Mouse (Mus musculus): ENCODE data around the gene Cdk2ap2.
"Not testable (repeated sequence)": the region's sequence is repeated elsewhere in the genome, so short reads cannot be mapped to it uniquely, and the experiment has no call there.

The Cdk2ap2 gene

DNA sequence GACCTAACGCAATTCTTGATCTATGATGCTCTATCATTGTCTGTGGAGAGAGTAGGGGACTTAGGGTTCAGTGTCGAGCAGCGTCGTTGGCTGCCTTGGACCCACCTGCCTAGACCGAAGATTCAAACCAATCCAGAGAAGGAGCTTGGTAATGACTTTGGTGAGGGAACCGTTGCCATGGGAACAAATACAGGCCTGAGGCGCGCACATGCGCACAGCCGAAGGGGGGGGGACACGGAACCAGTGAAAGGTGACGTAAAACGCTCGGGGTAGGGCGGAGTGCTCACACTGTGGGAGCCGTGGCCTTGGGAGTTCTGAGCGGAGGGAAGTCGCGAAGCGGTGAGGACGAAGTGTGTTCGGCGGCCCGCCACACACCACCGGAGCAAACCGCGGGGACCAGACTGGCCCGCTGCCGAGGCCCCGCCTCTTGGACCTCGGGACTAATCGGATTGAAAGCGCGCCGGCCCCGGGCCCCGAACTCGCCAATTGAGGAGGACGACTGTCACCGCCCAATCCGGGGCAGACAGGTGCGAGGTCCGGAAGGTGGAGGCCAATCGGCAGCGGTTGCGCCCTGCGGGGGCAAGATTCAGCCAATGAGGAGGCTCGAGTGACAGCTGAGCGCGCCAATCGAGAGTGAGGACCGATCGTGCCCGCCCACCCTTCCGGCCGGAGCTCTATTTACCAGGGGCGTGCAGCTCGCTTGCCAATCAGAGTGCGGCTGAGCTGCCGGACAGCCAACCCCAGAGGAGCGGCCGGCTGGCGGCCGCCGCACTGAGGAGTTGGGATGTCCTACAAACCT is at the start of gene Cdk2ap2:
TSS of gene Cdk2ap2 (plus strand) at position 541 of the 799 bp plus-strand sequence.
- peak; percentile 100 for DNase-seq

DNA sequence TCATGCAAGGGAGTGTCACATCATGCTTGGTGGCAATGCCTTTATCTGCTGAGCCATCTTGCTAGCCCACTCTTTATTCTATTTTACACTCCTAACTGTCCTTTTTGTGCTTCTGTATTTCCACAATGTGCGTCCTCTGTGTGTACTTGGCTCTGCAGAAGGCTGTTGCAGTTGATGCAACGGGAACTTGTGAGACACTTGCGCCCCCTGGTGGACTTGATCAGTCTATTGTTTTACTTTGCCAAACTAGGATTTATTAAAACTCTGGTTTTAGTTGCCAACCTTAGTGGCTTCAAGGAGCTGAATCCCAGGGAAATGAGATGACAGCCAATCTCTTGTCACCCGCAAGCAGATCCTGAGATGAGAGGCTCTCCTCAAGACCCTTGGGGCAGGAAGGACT is 49.1 kb upstream of the Cdk2ap2 start:
- peak; percentile 63 for DNase-seq

DNA sequence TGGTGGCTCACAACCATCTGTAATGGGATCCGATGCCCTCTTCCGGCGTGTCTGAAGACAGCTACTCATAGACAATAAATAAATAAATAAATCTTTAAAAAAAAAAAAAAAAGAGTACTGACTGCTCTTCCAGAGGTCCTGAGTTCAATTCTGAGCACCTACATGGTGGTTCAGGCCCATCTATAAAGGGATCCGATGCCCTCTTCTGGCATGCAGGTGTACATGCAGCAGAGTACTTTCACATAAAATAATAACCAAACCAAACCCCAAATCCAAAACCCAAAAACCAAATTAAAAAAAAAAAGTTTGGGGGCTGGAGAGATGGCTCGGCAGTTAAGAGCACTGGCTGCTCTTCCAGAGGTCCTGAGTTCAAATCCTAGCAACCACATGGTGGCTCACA is 47.9 kb upstream of the Cdk2ap2 start:
- DNase-seq, result not testable (repeated sequence)

DNA sequence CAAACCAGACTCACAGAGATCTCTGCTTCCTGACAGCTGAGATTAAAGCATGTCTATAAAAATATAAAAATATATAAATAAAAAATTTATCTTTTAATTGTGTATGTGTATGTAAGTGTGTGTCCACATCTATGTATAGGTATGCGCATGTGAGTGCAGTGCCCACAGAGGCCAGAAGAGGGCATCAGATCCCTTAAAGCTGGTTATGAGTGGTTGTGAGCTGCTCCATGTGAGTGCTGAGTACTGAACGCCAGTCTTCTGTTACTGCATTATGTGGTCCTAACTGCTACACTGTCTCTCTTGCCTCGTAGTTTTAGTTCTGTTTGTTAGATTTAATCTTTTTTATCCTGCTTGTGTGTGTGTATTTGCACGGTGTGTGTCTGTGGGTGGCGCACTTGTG is 46.0 kb upstream of the Cdk2ap2 start:
- DNase-seq, result no peak

DNA sequence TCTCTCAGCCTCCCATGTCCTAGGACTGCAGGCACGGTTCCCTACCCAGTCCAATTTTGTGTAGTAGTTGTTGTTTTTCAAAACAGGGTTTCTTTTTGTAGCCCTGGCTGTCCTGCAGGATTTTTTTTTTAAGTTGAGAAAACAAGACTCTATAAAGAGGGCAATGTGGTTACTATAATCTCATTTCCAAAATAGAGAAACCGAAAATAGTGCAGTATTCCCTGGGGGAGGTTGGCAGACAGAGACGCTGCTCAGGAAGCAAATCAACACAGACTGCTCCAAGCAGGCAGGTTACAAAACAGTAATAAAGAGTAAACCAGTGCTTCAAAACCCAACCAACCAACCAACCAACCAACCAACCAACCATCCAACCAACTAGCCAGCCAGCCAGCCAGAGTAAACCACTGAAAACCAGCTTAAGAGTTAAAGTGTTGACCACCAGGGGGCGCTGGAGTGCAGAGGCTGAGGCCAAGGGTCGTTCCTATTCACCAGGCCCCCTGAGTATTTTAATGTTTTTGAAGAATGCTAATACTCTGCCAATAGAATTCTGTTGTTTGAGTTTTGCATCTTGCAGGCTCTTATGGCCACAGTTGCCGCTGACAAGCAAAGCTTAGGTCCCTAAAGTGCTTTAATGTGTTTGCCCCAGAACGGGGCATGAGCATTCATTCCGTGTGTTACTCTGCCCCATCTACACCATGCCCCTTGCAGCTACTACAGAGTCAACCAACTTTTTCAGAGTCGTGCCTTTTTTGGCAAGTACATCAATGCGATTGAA is 45.1 kb upstream of the Cdk2ap2 start:
- DNase-seq, result peak; percentile 37

DNA sequence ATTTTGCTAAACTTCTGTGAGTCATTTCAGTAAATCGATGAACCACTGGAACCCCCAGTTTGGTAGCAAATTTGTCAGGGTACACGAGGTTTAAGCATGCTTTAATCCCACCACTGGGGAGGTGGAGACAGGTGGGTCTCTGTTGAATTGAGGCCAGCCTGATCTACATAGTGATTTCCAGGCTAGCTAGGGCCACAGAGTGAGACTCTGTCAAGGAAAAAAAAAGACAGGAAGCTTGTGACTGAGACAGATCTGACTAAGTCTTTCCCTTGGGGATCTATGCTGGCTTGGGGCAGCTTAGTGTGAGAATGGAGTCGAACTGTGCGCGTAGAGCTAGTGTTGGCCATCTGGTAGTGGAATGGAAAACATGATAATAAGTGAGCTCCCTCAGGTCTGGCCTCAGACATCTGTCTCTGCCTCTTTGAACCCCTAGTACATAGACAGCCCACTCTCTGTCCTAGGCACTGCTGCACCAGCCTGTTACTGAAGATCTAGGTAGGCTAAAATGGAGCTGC is 44.4 kb upstream of the Cdk2ap2 start:
- no peak for DNase-seq

DNA sequence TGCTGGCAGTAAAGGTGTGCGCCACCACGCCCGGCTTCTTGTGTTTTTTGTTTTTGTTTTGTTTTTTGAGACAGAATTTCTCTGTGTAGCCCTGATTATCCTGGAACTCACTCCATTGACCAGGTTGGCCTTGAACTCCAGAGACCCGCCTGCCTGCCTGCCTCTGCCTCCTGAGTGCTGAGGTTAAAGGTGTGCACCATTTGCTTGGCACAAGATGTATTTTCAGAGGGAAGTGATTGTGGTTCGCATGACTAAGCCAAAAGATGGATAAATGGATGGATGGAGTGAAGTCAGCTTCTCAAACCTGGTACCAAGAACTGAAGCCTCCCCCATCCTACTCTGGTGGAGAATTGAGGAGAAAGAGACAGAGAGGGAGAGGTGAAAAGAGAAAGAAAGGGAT is 42.4 kb upstream of the Cdk2ap2 start:
- DNase-seq, result no peak

DNA sequence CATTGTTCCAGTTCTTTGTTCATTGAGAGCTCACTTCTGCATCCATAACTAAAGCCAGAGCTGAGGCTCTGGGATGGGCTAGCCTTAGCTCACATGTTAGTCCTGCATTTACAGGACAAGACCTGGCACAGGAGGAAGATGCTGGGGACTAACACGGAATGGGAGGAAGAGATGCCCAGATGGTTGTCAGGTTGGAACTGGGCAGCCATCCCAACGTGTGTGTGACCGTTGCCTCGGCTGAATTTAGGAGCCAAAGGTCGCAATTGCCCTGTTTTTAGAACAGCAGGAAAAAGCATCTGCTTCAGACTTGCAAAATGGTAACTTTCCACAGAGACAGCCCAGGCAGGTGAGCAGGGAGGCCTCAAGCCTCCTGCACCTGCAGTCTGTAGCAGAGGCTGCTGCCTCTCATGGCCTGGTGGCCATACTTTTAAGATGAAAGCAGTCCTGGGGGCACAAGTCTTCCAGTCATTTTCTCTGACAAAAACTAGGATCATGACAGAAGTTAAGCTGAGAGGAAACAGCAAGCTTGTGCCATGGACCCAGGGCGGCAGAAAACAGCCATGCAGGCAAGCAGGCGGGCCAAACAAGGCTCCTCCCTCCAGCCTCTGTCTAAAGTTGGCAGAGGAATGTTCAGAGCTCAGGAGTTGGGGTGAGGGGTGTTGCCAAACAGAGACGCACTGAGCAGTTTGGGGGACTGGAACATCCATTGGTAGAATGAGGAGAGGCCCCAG is 41.6 kb upstream of the Cdk2ap2 start:
- peak; percentile 76 for DNase-seq

DNA sequence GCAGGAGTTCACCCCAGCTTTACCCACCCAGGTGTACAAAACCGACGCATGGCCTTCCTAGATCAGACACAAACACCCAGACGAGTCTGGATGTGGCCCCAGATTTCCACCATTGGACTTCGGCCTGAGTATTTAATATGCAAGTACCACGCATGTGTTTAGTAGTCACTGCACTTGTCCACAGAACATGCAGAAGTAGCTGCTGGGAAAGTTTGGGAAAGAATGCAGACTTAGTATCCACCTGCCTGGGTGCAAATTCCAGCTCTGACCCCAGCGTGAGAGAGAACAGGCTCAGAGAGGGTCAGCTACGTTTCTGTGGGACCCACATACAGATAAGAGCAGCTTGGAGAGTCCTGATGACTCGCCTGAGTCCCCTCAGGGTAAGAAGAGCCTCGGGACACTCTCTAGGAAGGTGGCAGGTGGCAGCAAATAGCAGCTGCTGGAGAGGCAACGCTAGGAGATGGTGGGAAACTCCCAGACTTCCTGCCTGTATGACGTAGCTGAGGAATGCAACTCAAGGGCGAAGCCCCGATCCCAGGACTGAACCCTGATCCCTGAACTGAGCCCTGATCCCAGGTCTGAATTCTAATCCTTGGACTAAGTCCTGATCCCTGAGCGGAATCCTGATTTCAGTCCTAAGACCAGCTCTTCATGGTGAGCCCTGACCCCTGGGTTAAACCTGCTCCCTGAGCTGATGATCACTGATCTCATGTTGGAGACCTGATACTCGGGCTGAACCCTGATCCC is 40.9 kb upstream of the Cdk2ap2 start:
- DNase-seq, result peak; percentile 57

DNA sequence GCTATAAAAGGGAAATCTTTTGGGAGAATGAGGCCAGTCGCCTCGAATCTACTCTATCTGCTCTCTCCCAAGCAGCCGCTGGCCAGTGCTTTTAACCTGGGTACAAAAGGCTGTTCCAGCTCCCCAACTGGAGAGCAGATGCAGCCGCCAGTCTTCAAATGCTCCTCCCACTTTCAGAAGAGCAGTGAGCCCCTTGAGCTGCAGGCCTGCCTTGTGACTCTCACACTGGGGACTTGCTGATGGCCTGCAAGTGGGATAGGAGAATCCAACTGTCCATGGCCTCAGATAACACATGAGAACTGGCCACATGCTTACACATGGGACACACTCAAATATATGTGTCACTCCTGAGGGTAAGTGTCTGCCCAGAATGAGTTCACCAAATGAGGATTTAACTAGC is 40.3 kb upstream of the Cdk2ap2 start:
- peak; percentile 21 for DNase-seq

DNA sequence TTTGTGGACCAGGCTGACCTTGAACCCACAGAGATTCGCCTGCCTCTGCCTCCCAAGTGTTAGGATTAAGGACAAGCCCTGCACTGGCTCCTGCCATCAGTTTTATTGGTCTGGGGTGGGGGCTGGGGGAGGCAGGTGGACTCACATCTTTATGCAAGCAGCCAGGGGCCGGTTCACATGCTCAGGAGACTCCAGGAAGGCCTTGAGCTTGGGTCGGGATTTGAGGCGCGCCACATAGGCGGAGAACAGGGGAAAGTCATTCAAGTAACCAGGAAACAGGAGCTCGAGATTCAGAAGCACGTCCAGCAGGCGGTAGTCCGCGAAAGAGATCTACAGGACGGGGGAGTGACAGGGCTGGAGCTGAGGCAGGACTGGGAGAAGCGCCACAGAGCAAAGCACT is 39.6 kb upstream of the Cdk2ap2 start:
- no peak for DNase-seq

DNA sequence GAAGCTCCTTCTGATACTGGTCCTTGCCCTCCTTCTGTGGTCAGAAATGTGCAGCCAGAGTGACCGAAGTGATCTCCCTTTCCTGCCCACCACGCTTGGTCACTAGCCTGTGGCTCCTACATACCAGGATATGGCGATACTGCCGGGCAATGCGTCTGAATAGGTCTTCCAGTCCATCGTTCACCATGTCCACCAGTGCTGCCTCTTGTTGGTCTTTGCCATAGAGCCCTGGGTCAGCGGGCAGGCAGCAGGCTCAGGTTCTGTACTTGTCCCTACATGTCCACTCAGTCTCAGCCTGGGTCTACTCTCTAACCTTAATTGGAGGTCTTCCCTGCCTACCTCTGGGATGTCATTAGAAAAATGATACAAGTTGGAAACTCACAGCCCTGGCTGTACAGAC is 39.0 kb upstream of the Cdk2ap2 start:
- no peak for DNase-seq

DNA sequence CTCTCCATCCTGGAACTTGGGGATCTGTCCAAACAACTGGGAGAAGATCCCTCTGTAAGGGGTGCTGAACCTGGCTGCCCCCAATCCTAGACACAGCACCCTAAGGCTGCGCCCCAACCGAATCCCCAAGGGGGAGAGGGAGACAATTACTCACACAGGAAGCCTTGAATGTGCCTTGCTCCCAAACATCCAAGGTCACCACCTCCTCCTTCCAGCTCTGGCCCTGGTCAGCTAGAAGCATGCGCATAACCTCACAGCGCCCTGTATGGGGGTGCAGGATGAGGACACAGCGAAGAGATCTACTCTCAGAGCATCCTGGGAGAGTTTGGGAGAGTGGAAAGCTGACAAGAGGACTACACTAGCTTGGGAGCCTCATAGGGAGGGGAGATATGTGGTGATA is 38.4 kb upstream of the Cdk2ap2 start:
- DNase-seq, result no peak

DNA sequence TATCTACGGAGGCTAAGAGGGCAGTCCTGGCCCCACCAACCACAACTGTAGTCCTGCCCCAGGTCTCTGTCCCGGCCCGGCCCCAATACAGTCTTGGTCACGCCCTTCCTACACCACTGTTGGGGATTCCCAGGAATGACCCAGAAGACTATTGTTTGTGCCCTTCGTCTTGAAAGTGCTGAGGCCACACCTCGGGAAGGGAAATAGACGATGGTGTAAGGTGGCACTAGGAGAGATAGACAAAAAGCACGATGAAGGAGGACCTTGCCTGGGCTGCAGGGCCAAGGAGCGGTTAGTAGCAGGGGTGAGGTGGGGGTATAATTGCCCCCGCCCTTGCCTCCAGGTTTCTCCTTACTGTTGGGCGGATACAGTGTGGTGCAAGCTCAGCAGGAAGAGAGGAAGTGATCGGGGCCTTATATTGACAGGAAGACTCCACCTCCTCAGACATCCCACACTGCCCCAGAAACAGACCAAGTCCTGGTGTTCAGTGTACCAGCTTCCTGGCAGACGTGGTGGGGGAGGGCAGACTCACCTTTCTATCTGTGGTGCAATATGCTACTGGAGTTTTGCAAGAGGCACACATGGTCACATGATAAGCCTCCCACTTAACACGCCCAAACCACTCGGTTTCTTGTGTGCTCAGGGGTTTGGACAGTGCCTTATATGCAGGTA is 37.8 kb upstream of the Cdk2ap2 start, which contains the start of gene Gstp3:
TSS of gene Gstp3 (minus strand) at position 501 of the 672 bp plus-strand sequence.
- no peak for DNase-seq

DNA sequence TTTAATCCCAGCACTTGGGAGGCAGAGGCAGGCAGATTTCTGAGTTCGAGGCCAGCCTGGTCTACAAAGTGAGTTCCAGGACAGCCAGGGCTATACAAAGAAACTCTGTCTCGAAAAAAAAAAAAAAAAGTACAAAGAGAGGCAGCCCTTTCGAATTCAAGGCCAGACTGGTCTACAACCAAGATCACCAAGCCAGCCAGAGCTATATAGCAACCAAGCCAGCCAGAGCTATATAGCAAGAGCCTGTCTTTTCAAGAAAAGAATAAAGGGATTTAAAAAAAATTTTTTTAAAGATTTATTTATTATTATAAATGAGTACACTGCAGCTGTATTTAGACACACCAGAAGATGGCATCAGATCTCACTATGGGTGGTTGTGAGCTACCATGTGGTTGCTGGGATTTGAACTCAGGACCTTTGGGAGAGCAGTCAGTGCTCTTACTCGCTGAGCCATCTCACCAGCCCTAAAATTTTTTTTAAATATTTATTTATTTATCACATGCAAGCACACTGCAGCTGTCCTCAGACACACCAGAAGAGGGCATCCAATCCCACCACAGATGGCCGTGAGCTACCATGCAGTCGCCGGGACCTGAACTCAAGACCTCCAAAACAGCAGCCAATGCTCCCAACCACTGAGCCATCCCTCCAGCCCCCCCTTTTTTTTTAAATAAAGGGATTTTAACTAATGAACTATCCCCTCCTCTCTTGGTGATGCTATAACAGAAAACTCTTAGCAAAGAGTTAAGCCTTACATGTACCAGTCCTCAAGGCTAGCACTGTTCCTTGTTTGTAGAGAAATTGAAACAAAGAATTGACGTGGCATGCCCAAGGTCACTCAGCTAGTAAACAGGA is 36.7 kb upstream of the Cdk2ap2 start:
- not testable (repeated sequence) for DNase-seq

DNA sequence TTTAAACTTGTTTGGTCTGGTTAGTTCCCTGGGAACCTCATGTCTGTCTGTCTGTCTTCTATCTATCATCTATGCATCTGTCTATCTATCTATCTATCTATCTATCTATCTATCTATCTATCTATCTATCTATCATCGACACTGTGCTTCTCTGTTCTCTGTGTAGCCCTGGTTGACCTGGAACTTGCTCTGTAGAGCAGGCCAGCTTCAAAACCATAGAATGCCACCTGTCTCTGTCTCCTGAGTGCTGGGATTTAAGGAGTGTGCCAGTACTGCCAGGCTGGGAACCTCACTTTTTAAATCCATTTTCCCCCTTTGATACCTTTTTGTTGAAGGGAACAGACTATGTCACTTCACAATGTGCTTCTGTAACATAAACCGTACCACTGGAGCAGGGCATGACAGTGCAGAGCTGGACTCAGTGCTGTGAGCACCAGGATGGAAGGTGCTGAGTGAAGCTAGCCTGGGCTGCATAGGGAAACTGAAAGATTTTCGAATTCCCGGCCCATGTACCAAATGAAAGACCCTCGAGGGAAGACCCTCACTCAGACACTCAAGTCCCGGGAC is 36.0 kb upstream of the Cdk2ap2 start:
- no peak for DNase-seq

DNA sequence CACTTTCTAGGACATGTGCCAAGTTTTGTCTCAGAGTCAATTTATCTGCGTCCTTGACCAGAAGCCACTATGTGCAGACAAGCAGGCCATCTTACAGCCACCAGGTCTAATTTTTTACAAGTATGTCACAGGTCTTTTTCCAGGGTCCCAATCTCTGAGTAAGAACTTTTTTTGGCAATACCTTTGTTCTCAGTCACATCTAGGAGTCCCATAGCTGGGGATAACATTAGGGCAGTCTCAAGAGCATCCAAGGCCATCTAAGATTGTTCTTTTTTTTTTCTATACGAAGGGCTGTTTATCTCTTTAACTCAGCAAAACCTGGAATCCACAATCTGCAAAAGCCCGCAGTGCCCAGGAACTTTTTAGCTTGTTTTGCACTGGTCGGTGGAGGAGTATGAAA is 33.6 kb upstream of the Cdk2ap2 start:
- DNase-seq, result not testable (repeated sequence)

DNA sequence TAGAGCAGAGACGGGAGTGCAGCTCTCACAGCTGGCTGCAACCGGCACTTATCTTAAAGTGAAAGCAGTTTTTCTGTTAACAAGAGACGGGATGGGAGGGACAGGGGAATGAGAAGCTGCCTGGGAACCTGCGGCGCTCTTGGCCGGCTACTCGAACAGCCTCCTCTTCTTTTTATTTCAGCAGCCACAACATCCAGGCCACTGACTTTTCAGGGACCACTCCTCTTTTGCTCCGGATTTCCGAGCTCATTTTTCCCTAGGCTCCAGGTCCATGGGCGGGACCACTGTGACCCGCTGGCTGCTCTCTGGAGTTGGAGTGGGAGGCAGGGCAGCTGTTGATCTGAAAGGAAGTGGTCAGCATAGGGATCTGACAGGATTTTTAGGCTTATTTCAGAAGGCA is 32.5 kb upstream of the Cdk2ap2 start:
- not testable (repeated sequence) for DNase-seq

DNA sequence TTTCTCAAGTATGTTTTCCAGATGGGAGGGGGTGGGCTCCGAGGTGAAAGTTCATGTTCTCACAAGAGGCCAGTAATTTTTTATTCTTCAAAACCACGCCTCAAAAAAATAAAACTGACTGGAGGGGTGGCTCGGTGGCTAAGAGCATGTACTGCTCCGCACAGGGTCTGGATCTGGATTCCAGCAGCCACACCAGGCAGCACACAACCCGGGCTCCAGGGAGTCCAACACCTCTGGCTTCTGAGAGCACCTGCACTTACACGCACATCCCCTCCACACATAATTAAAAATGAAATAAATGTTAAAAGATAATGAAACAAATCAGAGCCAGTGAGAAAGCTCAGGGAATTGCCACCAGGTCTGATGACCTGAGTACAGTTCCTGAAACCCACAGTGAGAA is 30.7 kb upstream of the Cdk2ap2 start:
- DNase-seq, result no peak

DNA sequence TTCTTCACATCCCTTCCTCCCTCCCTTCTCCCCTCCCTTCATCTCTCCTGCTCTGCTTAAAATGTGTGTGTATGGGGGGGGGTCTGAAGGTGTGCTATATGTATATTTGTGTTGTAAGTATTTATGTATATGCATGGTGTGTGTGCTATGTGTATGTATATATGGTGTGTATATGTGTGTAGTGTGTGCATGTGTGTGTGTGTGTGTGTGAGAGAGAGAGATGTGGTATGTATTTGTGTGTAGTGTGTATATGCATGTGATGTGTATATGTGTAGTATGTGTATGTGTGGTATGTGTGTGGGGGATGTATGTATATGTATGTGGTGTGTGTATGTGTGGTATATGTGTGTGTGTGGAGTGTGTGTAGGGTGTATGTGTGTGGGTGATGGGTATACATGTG is 30.1 kb upstream of the Cdk2ap2 start:
- no peak for DNase-seq

DNA sequence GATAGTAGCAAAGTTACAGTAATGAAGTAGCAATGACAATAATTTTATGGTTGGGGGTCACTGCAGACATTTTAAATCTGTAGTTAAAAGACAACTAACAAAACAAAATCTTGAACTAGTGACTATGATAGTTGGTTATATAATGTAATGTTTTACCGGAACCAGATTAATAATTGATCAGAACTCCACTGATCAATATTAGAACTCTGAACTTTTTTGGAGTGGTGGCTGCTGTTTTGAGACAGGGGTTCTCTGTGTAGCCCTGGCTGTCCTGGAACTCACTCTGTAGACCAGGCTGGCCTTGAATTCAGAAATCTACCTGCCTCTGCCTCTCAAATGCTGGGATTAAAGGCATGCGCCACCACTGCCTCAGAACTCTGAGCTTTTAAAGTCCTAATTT is 28.7 kb upstream of the Cdk2ap2 start:
- DNase-seq, result not testable (repeated sequence)

Measured in kidney, adult 11 months (tissue).